Mouse (Mus musculus): Measurements from ENCODE around the gene Rps27. TPM values are rescaled to one million over a fixed set of nuclear protein-coding genes. Genes with fewer than 3 reads are reported as not detected.
"Not testable (repeated sequence)": the region's sequence is repeated elsewhere in the genome, so short reads cannot be mapped to it uniquely, and the experiment has no call there.

Rps27 gene
- polyA plus RNA-seq, 1 experiment from 2014 or later = 1,909 TPM

GRCm38 (mm10) chr3:90254419-90255193 is 41.2 kb upstream of the Rps27 start:
- peak overlapping the region; percentile 90 for H3K27ac ChIP-seq (ENCODE audit: low read length)
- peak overlapping the region; percentile 72 for H3K4me2 ChIP-seq (replicated peaks; ENCODE audit: low read depth, low read length)
- TF ChIP-seq CTCF (IDR thresholded peaks at IDR 0.05) (no peak; the same call in 1 of the 2 replicates), EP300 (IDR thresholded peaks at IDR 0.05) (no peak)
- H3K4me3 ChIP-seq (ENCODE audit: low read depth, low read length) = peak overlapping the region; percentile 81
- peaks cover 8% of the 10 kb centered on the region; the same call in 1 of the 2 replicates for H3K4me1 ChIP-seq (ENCODE audit: insufficient read depth, low read depth, low read length)
- peak overlapping the region; percentile 91 for H3K9ac ChIP-seq (replicated peaks; ENCODE audit: low read depth)
- no peaks in the 10 kb centered on the region for H3K27me3 ChIP-seq (replicated peaks; ENCODE audit: insufficient read depth, low read length)
- H3K9me3 ChIP-seq (ENCODE audit: low read length) = no peaks in the 10 kb centered on the region
- 2% methylated on average over 40 of the region's 41 CpGs for WGBS
- ATAC-seq = peak; percentile 75
- H3K36me3 ChIP-seq (ENCODE audit: insufficient read depth, low read length) = peaks cover 11% of the 10 kb centered on the region
- peak; percentile 55 for DNase-seq (ENCODE audit: low spot score)

DNA sequence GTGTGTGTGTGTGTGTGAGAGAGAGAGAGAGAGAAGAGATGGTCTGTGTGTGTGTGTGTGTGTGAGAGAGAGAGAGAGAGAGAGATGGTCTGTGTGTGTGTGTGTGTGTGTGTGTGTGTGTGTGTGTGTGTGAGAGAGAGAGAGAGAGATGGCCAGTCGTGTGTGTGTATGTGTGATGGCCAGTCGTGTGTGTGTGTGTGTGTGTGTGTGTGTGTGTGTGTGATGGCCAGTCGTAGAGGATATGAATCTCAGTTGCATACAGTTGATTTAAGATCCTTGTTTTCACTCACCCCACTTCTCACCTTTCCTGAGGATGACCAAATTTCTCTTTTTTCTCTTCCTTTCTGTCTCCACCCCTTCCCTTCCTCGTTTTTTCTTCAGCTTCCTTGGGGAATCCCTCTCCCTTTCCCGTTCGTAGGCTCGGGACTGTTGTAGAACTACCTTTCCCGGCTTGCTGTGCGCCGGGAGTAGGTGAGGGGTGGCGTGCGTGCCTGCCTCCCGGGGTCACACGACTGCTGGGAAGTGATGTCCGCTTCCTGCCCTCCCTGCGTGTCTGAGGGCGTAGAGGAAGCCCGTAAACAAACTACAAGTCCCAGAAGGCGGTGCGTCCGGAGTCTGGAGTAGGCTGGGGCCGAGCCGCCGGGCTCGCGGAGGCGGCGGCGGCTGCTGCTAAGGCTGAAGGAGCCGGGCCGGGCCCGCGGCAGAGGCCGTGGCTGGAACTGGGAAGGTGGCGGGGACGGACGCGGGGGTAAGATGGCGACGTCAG is 40.4 kb upstream of the Rps27 start, which contains the start of gene Crtc2:
TSS of gene Crtc2 (plus strand) at position 511 of the 766 bp plus-strand sequence.
- Histone ChIP-seq H3K9ac (replicated peaks; ENCODE audit: low read depth) (peak within 1 kb of the TSS; percentile 91), H3K27ac (ENCODE audit: low read length) (peak within 1 kb of the TSS; percentile 90), H3K27me3 (replicated peaks; ENCODE audit: insufficient read depth, low read length) (no peaks in the 10 kb centered on the region), H3K36me3 (ENCODE audit: insufficient read depth, low read length) (peaks cover 4% of the 10 kb centered on the region; the same call in 1 of the 2 replicates), H3K4me2 (replicated peaks; ENCODE audit: low read depth, low read length) (peak within 1 kb of the TSS; percentile 72), H3K9me3 (ENCODE audit: low read length) (no peaks in the 10 kb centered on the region), H3K4me3 (ENCODE audit: low read depth, low read length) (peak within 1 kb of the TSS; percentile 81), H3K4me1 (ENCODE audit: insufficient read depth, low read depth, low read length) (peaks cover 11% of the 10 kb centered on the region; the same call in 1 of the 2 replicates)
- DNase-seq (ENCODE audit: low spot score) = peak; percentile 99
- peak; percentile 99 for ATAC-seq
- TF ChIP-seq CTCF (IDR thresholded peaks at IDR 0.05) (no peak), EP300 (IDR thresholded peaks at IDR 0.05) (no peak)
- WGBS = under 1% methylated on average over 38 of the region's 40 CpGs

DNA sequence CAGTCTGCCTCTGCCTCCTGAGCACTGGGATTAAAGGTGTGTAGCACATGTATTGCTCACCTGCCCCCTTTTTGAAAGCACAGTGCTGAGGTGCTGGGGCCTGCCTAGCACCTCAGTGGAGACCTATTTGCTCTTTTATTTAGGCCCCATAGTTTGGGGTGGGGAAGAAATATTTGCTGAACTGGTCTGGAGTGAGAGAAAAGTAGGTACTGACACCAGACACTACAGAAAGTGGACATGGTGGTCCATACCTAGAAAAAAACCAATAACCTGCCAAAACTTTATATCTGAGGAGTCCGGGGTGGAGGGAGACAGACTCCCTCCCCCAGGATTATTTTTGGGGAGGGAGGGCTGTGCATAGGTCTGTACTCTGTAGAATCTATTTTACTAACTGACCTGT is 39.7 kb upstream of the Rps27 start:
- not testable (repeated sequence) for H3K4me2 ChIP-seq (replicated peaks; ENCODE audit: low read depth, low read length); DNase-seq (ENCODE audit: low spot score); H3K27ac ChIP-seq (ENCODE audit: low read length); ATAC-seq; H3K4me3 ChIP-seq (ENCODE audit: low read depth, low read length); H3K9ac ChIP-seq (replicated peaks; ENCODE audit: low read depth); H3K36me3 ChIP-seq (ENCODE audit: insufficient read depth, low read length); H3K27me3 ChIP-seq (replicated peaks; ENCODE audit: insufficient read depth, low read length); H3K9me3 ChIP-seq (ENCODE audit: low read length)
- H3K4me1 ChIP-seq (ENCODE audit: insufficient read depth, low read depth, low read length) = peaks cover 11% of the 10 kb centered on the region; the same call in 1 of the 2 replicates
- WGBS = 88% methylated on average over 1 of the region's 1 CpGs

- ATAC-seq; H3K9ac ChIP-seq (replicated peaks; ENCODE audit: low read depth); DNase-seq (ENCODE audit: low spot score); H3K36me3 ChIP-seq (ENCODE audit: insufficient read depth, low read length); H3K4me3 ChIP-seq (ENCODE audit: low read depth, low read length); H3K4me2 ChIP-seq (replicated peaks; ENCODE audit: low read depth, low read length); H3K27me3 ChIP-seq (replicated peaks; ENCODE audit: insufficient read depth, low read length); H3K9me3 ChIP-seq (ENCODE audit: low read length); H3K27ac ChIP-seq (ENCODE audit: low read length): not testable (repeated sequence)
- peaks cover 11% of the 10 kb centered on the region; the same call in 1 of the 2 replicates for H3K4me1 ChIP-seq (ENCODE audit: insufficient read depth, low read depth, low read length)
- 84% methylated on average over 2 of the region's 2 CpGs for WGBS
These were observed 39.2 kb upstream of the Rps27 start for GRCm38 (mm10) chr3:90252659-90253058.

DNA sequence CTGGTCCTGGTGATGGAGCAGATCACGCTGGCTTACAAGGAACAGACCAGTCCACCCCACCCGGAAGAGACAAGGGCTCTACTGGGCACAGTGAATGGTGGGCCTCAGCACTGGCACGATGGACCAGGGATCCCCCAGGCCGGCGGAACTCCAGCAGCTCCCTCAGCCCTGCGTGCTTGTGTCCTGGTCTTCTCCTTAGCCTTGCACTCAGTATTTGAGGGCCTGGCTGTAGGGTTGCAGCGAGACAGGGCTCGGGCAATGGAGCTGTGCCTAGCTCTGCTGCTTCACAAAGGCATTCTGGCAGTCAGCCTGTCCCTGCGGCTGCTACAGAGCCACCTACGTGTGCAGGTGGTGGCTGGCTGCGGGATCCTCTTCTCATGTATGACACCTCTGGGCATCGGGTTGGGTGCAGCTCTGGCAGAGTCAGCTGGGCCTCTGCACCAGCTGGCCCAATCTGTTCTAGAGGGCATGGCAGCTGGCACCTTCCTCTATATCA is 38.3 kb upstream of the Rps27 start:
- H3K9ac ChIP-seq (replicated peaks; ENCODE audit: low read depth); H3K4me2 ChIP-seq (replicated peaks; ENCODE audit: low read depth, low read length); ATAC-seq; H3K4me3 ChIP-seq (ENCODE audit: low read depth, low read length); H3K9me3 ChIP-seq (ENCODE audit: low read length); H3K36me3 ChIP-seq (ENCODE audit: insufficient read depth, low read length); DNase-seq (ENCODE audit: low spot score); H3K27ac ChIP-seq (ENCODE audit: low read length); H3K27me3 ChIP-seq (replicated peaks; ENCODE audit: insufficient read depth, low read length): not testable (repeated sequence)
- WGBS = 97% methylated on average over 8 of the region's 12 CpGs
- H3K4me1 ChIP-seq (ENCODE audit: insufficient read depth, low read depth, low read length) = peaks cover 11% of the 10 kb centered on the region; the same call in 1 of the 2 replicates

GRCm38 (mm10) chr3:90250791-90251190 is 37.3 kb upstream of the Rps27 start:
- DNase-seq (ENCODE audit: low spot score) (no peak), ATAC-seq (no peak)
- TF ChIP-seq EP300 (IDR thresholded peaks at IDR 0.05) (no peak), CTCF (IDR thresholded peaks at IDR 0.05) (no peak)
- no peak overlapping the region for H3K9ac ChIP-seq (replicated peaks; ENCODE audit: low read depth)
- H3K4me1 ChIP-seq (ENCODE audit: insufficient read depth, low read depth, low read length) = peaks cover 11% of the 10 kb centered on the region; the same call in 1 of the 2 replicates
- WGBS = 76% methylated on average over 6 of the region's 6 CpGs
- H3K36me3 ChIP-seq (ENCODE audit: insufficient read depth, low read length) = no peaks in the 10 kb centered on the region
- H3K4me3 ChIP-seq (ENCODE audit: low read depth, low read length) = no peak overlapping the region
- no peaks in the 10 kb centered on the region for H3K9me3 ChIP-seq (ENCODE audit: low read length)
- H3K27ac ChIP-seq (ENCODE audit: low read length) = no peak overlapping the region
- no peak overlapping the region for H3K4me2 ChIP-seq (replicated peaks; ENCODE audit: low read depth, low read length)
- H3K27me3 ChIP-seq (replicated peaks; ENCODE audit: insufficient read depth, low read length) = no peaks in the 10 kb centered on the region
